Mouse (Mus musculus) testis, adult 2 months (tissue): ENCODE measurements around the gene Nkrf.

Experiments
- CTCF ChIP-seq: fragments of 200-500 bp; IDR thresholded peaks from 2 replicates; pipeline ENCODE4 v1.5.1; 2012; ENCODE audit warnings: low read depth, mild to moderate bottlenecking, inconsistent platforms, low read length, moderate library complexity; ENCODE audit not compliant: control insufficient read depth, insufficient read depth, insufficient replicate concordance
- POLR2A ChIP-seq: fragments of 200-500 bp; IDR thresholded peaks from 2 replicates; pipeline ENCODE4 v1.6.1; 2012; ENCODE audit warnings: low read depth, mild to moderate bottlenecking, inconsistent platforms, low read length, moderate library complexity; ENCODE audit not compliant: control insufficient read depth

- TF ChIP-seq POLR2A (no peak), CTCF (no peak)
Observed at GRCm38 (mm10) chrX:36928791-36929190, 26.1 kb upstream of the Nkrf start.
